Mouse (Mus musculus) bone marrow macrophage, adult 2 months (primary cell): ENCODE results near the gene Med14. TPM values are rescaled to one million over a fixed set of nuclear protein-coding genes. Genes with fewer than 3 reads are reported as not detected.

Source experiments
- H3K27ac ChIP-seq: 2 replicates; pipeline ENCODE4 v1.5.1; 2012; ENCODE audit warnings: low read depth, low read length; ENCODE audit not compliant: insufficient read depth
- H3K4me1 ChIP-seq: 2 replicates; pipeline ENCODE4 v1.6.1; 2012; ENCODE audit warnings: low read length; ENCODE audit not compliant: control insufficient read depth, insufficient read depth
- H3K4me3 ChIP-seq: 2 replicates; pipeline ENCODE4 v1.5.1; 2012; ENCODE audit warnings: mild to moderate bottlenecking, low read length, moderate library complexity; ENCODE audit not compliant: insufficient read depth
- CTCF ChIP-seq: IDR thresholded peaks from 2 replicates; pipeline ENCODE4 v1.5.1; 2012; ENCODE audit warnings: low read depth, mild to moderate bottlenecking, low read length, moderate library complexity
- POLR2A ChIP-seq: IDR thresholded peaks from 2 replicates; pipeline ENCODE4 v1.6.1; 2012; ENCODE audit warnings: mild to moderate bottlenecking, low read depth, low read length, borderline replicate concordance
- polyA plus RNA-seq: library from polyadenylated mRNA; stranded (reverse); fragments of >200 nt; gene quantifications from 2 replicates; pipeline ENCODE4 v1.2.4, GENCODE M21; 2012; ENCODE audit not compliant: missing spikeins, insufficient read depth, insufficient read length

Gene Med14
- polyA plus RNA-seq, 1 experiment, result 14.9 TPM

- TF ChIP-seq CTCF, result no peak
- no peak for TF ChIP-seq POLR2A
- Histone ChIP-seq H3K4me1 (no peaks in the 10 kb centered on the region), H3K4me3 (no peak overlapping the region), H3K27ac (no peak overlapping the region)
Measured at GRCm38 (mm10) chrX:12686071-12686470, 75.8 kb downstream of the Med14 start.

GRCm38 (mm10) chrX:12677396-12677795 lies 84.5 kb downstream of the Med14 start:
- TF ChIP-seq POLR2A, result no peak
- Histone ChIP-seq H3K27ac (no peak overlapping the region), H3K4me3 (no peak overlapping the region), H3K4me1 (0 out of 2 replicates have a peak, but pooled peaks cover 2% of the 10 kb centered on the region)

GRCm38 (mm10) chrX:12673054-12673775 lies 88.7 kb downstream of the Med14 start, which contains the start of gene 1810030O07Rik:
1810030O07Rik (minus strand) TSS chrX:12673668.
- TF ChIP-seq CTCF (no peak), POLR2A (no peak)
- Histone ChIP-seq H3K4me3 (peak within 1 kb of the TSS; percentile 85), H3K4me1 (peaks cover 4% of the 10 kb centered on the region), H3K27ac (peak within 1 kb of the TSS; percentile 83)

- TF ChIP-seq POLR2A (no peak), CTCF (no peak)
- no peaks in the 10 kb centered on the region for H3K4me1 ChIP-seq
- no peak overlapping the region for H3K27ac ChIP-seq
- no peak overlapping the region for H3K4me3 ChIP-seq
Measured at GRCm38 (mm10) chrX:12653879-12654278, 108.0 kb downstream of the Med14 start.

- no peak overlapping the region for H3K4me3 ChIP-seq
- H3K27ac ChIP-seq, result no peak overlapping the region
- no peaks in the 10 kb centered on the region for H3K4me1 ChIP-seq
- TF ChIP-seq CTCF (no peak), POLR2A (no peak)
Measured at GRCm38 (mm10) chrX:12651906-12652305, 110.0 kb downstream of the Med14 start.

GRCm38 (mm10) chrX:12645531-12646304 lies 116.2 kb downstream of the Med14 start:
- H3K4me1 ChIP-seq, result 0 out of 2 replicates have a peak, but pooled peaks cover 2% of the 10 kb centered on the region
- H3K4me3 ChIP-seq, result no peak overlapping the region
- H3K27ac ChIP-seq, result no peak overlapping the region
- TF ChIP-seq CTCF, result no peak
- TF ChIP-seq POLR2A, result no peak

GRCm38 (mm10) chrX:12644976-12645375 lies 116.9 kb downstream of the Med14 start:
- TF ChIP-seq CTCF, result no peak
- TF ChIP-seq POLR2A, result no peak
- H3K4me1 ChIP-seq, result 0 out of 2 replicates have a peak, but pooled peaks cover 2% of the 10 kb centered on the region
- no peak overlapping the region for H3K4me3 ChIP-seq
- H3K27ac ChIP-seq, result no peak overlapping the region

Other genes with a start within 250 kb of the Med14 start
- gene Atp6ap2, start 174.3 kb downstream of the Med14 start, polyA plus RNA-seq, result 172 and 176 TPM in 2 replicates
- gene 1810030O07Rik, start 88.4 kb downstream of the Med14 start, polyA plus RNA-seq, result 28.2 and 29.1 TPM in 2 replicates